Comparison of ENCODE assay signal across 8 mouse cellular contexts in the genomic region with DNA sequence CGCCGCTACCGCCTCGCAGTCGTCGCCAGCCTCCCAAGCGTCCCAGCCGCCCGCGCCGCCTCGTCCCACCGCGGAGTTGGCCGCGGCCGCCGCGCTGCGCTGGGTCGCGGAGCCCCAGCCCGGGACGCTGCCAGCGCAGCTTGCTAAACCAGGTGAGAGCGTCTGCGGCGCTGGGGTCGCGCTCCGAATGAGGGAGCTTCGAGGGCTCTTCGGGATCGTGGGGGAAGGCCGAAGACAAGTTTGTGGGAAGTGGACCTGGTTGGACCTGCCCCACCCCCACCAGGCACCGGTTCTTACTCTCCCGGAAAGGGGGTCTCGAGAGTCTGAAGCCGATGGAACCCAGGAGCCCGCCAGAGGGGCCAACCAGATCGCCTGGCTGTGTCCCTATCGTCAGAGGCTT. TPM values are rescaled to one million over a fixed set of nuclear protein-coding genes. Genes with fewer than 3 reads are reported as not detected.
DNase-seq lines count a peak whose midpoint lies in the region; ATAC-seq lines count a peak whose summit lies in the region.

No protein-coding gene starts in this region.

- H3K27ac ChIP-seq in heart, embryonic 16.5 days (ENCODE audit: low read length), result no peak overlapping the region
- 0 out of 2 replicates have a peak overlapping the region, but pooled peaks have one; percentile 57 for H3K27ac ChIP-seq in embryonic facial prominence, embryonic 12.5 days
- no peak overlapping the region for H3K27ac ChIP-seq in intestine, embryonic 14.5 days (ENCODE audit: low read depth)

- ATAC-seq in heart, embryonic 16.5 days (replicated peaks; ENCODE audit: extremely low read depth, insufficient read depth, low FRiP score), result peak; percentile 41; the same call in 1 of the 2 replicates
- ATAC-seq in embryonic facial prominence, embryonic 12.5 days (ENCODE audit: insufficient number of reproducible peaks, insufficient read depth, low FRiP score, low TSS enrichment), result no peak
- no peak for ATAC-seq in intestine, embryonic 14.5 days (replicated peaks; ENCODE audit: low FRiP score, low TSS enrichment, low read depth)

- H3K4me1 ChIP-seq in heart, embryonic 16.5 days (ENCODE audit: control insufficient read depth, insufficient read depth, low read length), result peaks cover 18% of the 10 kb centered on the region
- H3K4me1 ChIP-seq in embryonic facial prominence, embryonic 12.5 days, result peaks cover 16% of the 10 kb centered on the region
- H3K4me1 ChIP-seq in intestine, embryonic 14.5 days (replicated peaks; ENCODE audit: control insufficient read depth, insufficient read depth, low read length), result peaks cover 11% of the 10 kb centered on the region; the same call in 1 of the 2 replicates

- H3K9me3 ChIP-seq in heart, embryonic 16.5 days (replicated peaks; ENCODE audit: control insufficient read depth, low read length), result no peaks in the 10 kb centered on the region
- no peaks in the 10 kb centered on the region for H3K9me3 ChIP-seq in embryonic facial prominence, embryonic 12.5 days
- H3K9me3 ChIP-seq in intestine, embryonic 14.5 days (ENCODE audit: control insufficient read depth, low read length), result no peaks in the 10 kb centered on the region

- H3K9ac ChIP-seq in heart, embryonic 16.5 days (ENCODE audit: low read length), result no peak overlapping the region
- peak overlapping the region; percentile 49 for H3K9ac ChIP-seq in embryonic facial prominence, embryonic 12.5 days
- no peak overlapping the region for H3K9ac ChIP-seq in intestine, embryonic 14.5 days (ENCODE audit: low read length)

- H3K36me3 ChIP-seq in heart, embryonic 16.5 days (ENCODE audit: control insufficient read depth, insufficient read depth), result no peaks in the 10 kb centered on the region
- no peaks in the 10 kb centered on the region for H3K36me3 ChIP-seq in embryonic facial prominence, embryonic 12.5 days
- H3K36me3 ChIP-seq in intestine, embryonic 14.5 days (ENCODE audit: control insufficient read depth, insufficient read depth, low read length), result no peaks in the 10 kb centered on the region

- peak overlapping the region; percentile 49 for H3K4me3 ChIP-seq in heart, embryonic 16.5 days (ENCODE audit: low read length)
- H3K4me3 ChIP-seq in embryonic facial prominence, embryonic 12.5 days, result peak overlapping the region; percentile 37
- H3K4me3 ChIP-seq in intestine, embryonic 14.5 days (ENCODE audit: low read depth, low read length), result peak overlapping the region; percentile 32

- under 1% methylated on average over 41 of the region's 42 CpGs for WGBS in heart, embryonic 16.5 days
- under 1% methylated on average over 40 of the region's 42 CpGs for WGBS in embryonic facial prominence, embryonic 12.5 days
- 0% methylated on average over 37 of the region's 42 CpGs for WGBS in intestine, embryonic 14.5 days

- H3K27me3 ChIP-seq in heart, embryonic 16.5 days (ENCODE audit: control insufficient read depth, insufficient read depth, low read length), result peaks cover 87% of the 10 kb centered on the region
- peaks cover 84% of the 10 kb centered on the region for H3K27me3 ChIP-seq in embryonic facial prominence, embryonic 12.5 days
- peaks cover 100% of the 10 kb centered on the region for H3K27me3 ChIP-seq in intestine, embryonic 14.5 days (replicated peaks; ENCODE audit: control insufficient read depth, insufficient read depth, low read length)

- no peak for DNase-seq in heart, adult 9 months (ENCODE audit: low spot score in 2 of 2)
- DNase-seq in intestine, embryonic 14.5 days (ENCODE audit: low spot score), result no peak
- DNase-seq in neural tube, embryonic 10.5 days (ENCODE audit: extremely low spot score, low spot score), result peak; percentile 66
- DNase-seq in left cerebral cortex, adult 9 months (ENCODE audit: low spot score in 2 of 2), result no peak
- no peak for DNase-seq in thymus, adult 18-20 months
- no peak for DNase-seq in thymus, postnatal 36 days

- H3K4me2 ChIP-seq in heart, embryonic 16.5 days (ENCODE audit: low read depth, low read length), result peak overlapping the region; percentile 63
- peak overlapping the region; percentile 57 for H3K4me2 ChIP-seq in embryonic facial prominence, embryonic 12.5 days (replicated peaks)
- H3K4me2 ChIP-seq in intestine, embryonic 14.5 days (ENCODE audit: low read length), result peak overlapping the region; percentile 51

RNA-seq across cellular contexts. Expression of a gene that starts 1.0 kb away (rescaled TPM):
- polyA plus RNA-seq in heart, embryonic 16.5 days (2015; fragmentation: Nextera tagmentation; extraction: Ambion mirVana), result 0.14 and 0.28 TPM in 2 replicates
- 3.3 and 5.1 TPM in 2 replicates for polyA plus RNA-seq in embryonic facial prominence, embryonic 12.5 days (2016; fragmentation: Nextera tagmentation; extraction: Ambion mirVana)
- polyA plus RNA-seq in intestine, embryonic 14.5 days (2014; fragmentation: Nextera tagmentation; extraction: Ambion mirVana), result 0.45 and 0.69 TPM in 2 replicates
